Mouse (Mus musculus) brain, embryonic 14.5 days (tissue): ENCODE results near the gene Auts2. TPM values are rescaled to one million over a fixed set of nuclear protein-coding genes. Genes with fewer than 3 reads are reported as not detected.

ENCODE experiments used
- DNase-seq: peaks from one replicate; pipeline ENCODE4 v3.0.0-alpha.2; 2011; ENCODE audit warnings: low read depth
- CTCF ChIP-seq: fragments of 200-500 bp; IDR thresholded peaks from 2 replicates; pipeline ENCODE4 v1.5.1; 2012; ENCODE audit warnings: inconsistent platforms, mild to moderate bottlenecking, moderate library complexity, borderline replicate concordance; ENCODE audit not compliant: insufficient read depth, insufficient read length; ENCODE audit errors: extremely low read depth
- POLR2A ChIP-seq: fragments of 200-500 bp; IDR thresholded peaks from 2 replicates; pipeline ENCODE4 v1.6.1; 2012; ENCODE audit warnings: mild to moderate bottlenecking, inconsistent platforms, borderline replicate concordance; ENCODE audit not compliant: poor library complexity, insufficient read depth, insufficient read length, severe bottlenecking; ENCODE audit errors: extremely low read depth
- polyA plus RNA-seq: library from polyadenylated mRNA; depleted of rRNA; stranded (reverse); fragments of >200 nt; gene quantifications from 2 replicates; pipeline ENCODE4 v1.2.3, GENCODE M21; 2012

The Auts2 gene
- polyA plus RNA-seq, 1 experiment, result 122 TPM

- peak; percentile 85 for DNase-seq
- no peak for TF ChIP-seq CTCF
- no peak for TF ChIP-seq POLR2A
These were observed 946.6 kb downstream of the Auts2 start for GRCm38 (mm10) chr5:131596591-131596990.

- DNase-seq, result peak; percentile 31
- no peak for TF ChIP-seq CTCF
- no peak for TF ChIP-seq POLR2A
These were observed 947.4 kb downstream of the Auts2 start for GRCm38 (mm10) chr5:131595730-131596129.

- no peak for TF ChIP-seq POLR2A
- no peak for TF ChIP-seq CTCF
- DNase-seq, result no peak
These were observed 948.5 kb downstream of the Auts2 start for GRCm38 (mm10) chr5:131594597-131594996.

GRCm38 (mm10) chr5:131593261-131593660 lies 949.9 kb downstream of the Auts2 start:
- TF ChIP-seq CTCF (no peak), POLR2A (no peak)
- DNase-seq, result no peak

GRCm38 (mm10) chr5:131589948-131590467 lies 953.1 kb downstream of the Auts2 start:
- DNase-seq, result no peak
- no peak for TF ChIP-seq CTCF
- no peak for TF ChIP-seq POLR2A

- TF ChIP-seq CTCF, result no peak
- TF ChIP-seq POLR2A, result no peak
- DNase-seq, result no peak
These were observed 956.8 kb downstream of the Auts2 start for GRCm38 (mm10) chr5:131586332-131586700.

GRCm38 (mm10) chr5:131585684-131586331 lies 957.3 kb downstream of the Auts2 start:
- TF ChIP-seq POLR2A, result no peak
- TF ChIP-seq CTCF, result no peak
- peak; percentile 95 for DNase-seq

- DNase-seq, result peak; percentile 49
- TF ChIP-seq POLR2A, result no peak
- no peak for TF ChIP-seq CTCF
These were observed 958.6 kb downstream of the Auts2 start for GRCm38 (mm10) chr5:131584260-131585135.

GRCm38 (mm10) chr5:131581110-131582050 lies 961.8 kb downstream of the Auts2 start:
- TF ChIP-seq CTCF, result no peak
- TF ChIP-seq POLR2A, result no peak
- peak; percentile 73 for DNase-seq

GRCm38 (mm10) chr5:131578737-131579136 lies 964.4 kb downstream of the Auts2 start:
- no peak for DNase-seq
- no peak for TF ChIP-seq CTCF
- TF ChIP-seq POLR2A, result no peak
